Mouse (Mus musculus) liver, embryonic 16.5 days (tissue): ENCODE measurements around the gene Myo15. TPM values are rescaled to one million over a fixed set of nuclear protein-coding genes. Genes with fewer than 3 reads are reported as not detected.

Experiments
- ATAC-seq: fragments of 200-750 bp; cut with Nextera tagmentation; 2 replicates; pipeline ENCODE4 v1.8.0; 2017; ENCODE audit warnings: low read depth, mild to moderate bottlenecking, moderate number of reproducible peaks, moderate library complexity
- H3K27ac ChIP-seq: fragments of 300-500 bp; sonication (generic); 2 replicates; pipeline ENCODE4 v1.5.1; 2014; ENCODE audit warnings: mild to moderate bottlenecking, low read length
- H3K27me3 ChIP-seq: fragments of 300-500 bp; sonication (generic); 2 replicates; pipeline ENCODE4 v1.6.1; 2014; ENCODE audit warnings: low read depth, low read length, mixed read lengths; ENCODE audit not compliant: control insufficient read depth, insufficient read depth
- H3K36me3 ChIP-seq: fragments of 300-500 bp; sonication (generic); 2 replicates; pipeline ENCODE4 v1.6.1; 2014; ENCODE audit warnings: mild to moderate bottlenecking; ENCODE audit not compliant: control insufficient read depth, insufficient read depth
- H3K4me1 ChIP-seq: fragments of 300-500 bp; sonication (generic); 2 replicates; pipeline ENCODE4 v1.6.1; 2014; ENCODE audit warnings: low read depth, low read length, mixed read lengths; ENCODE audit not compliant: control insufficient read depth
- H3K4me2 ChIP-seq: fragments of 300-500 bp; sonication (generic); 2 replicates; pipeline ENCODE4 v1.6.1; 2014; ENCODE audit warnings: low read depth, low read length, mixed read lengths
- H3K4me3 ChIP-seq: fragments of 300-500 bp; sonication (generic); 2 replicates; pipeline ENCODE4 v1.5.1; 2014; ENCODE audit warnings: low read depth, mild to moderate bottlenecking, low read length
- H3K9ac ChIP-seq: fragments of 300-500 bp; sonication (generic); 2 replicates; pipeline ENCODE4 v1.6.1; 2014; ENCODE audit warnings: low read depth, low read length
- H3K9me3 ChIP-seq: fragments of 300-500 bp; sonication (generic); replicated peaks from 2 replicates; pipeline ENCODE4 v1.6.1; 2016; ENCODE audit warnings: low read length; ENCODE audit not compliant: control insufficient read depth
- WGBS: fragments of 180-500 bp; shearing (Covaris S2); extraction: QIAGEN DNeasy Blood & Tissue Kit; methylation state at CpG from one replicate; pipeline ENCODE4 v1.1.7; 2014; ENCODE audit not compliant: insufficient replicate concordance; 5-methylcytosine and 5-hydroxymethylcytosine counted together
- polyA plus RNA-seq: library from polyadenylated mRNA; unstranded; fragments of >200 nt; fragmentation: Nextera tagmentation; extraction: Ambion mirVana; gene quantifications from 2 replicates; pipeline ENCODE4 v1.2.1, GENCODE M21; 2015

The Myo15 gene
- polyA plus RNA-seq, 1 experiment from 2014 or later, result 0.11 TPM

GRCm38 (mm10) chr11:60512520-60512919 lies 43.4 kb downstream of the Myo15 start:
- peaks cover 7% of the 10 kb centered on the region; the same call in 1 of the 2 replicates for H3K27me3 ChIP-seq
- 57% methylated on average over 2 of the region's 2 CpGs for WGBS
- no peak for ATAC-seq
- H3K4me1 ChIP-seq, result peaks cover 22% of the 10 kb centered on the region
- H3K4me3 ChIP-seq, result no peak overlapping the region
- H3K27ac ChIP-seq, result no peak overlapping the region
- H3K4me2 ChIP-seq, result no peak overlapping the region
- H3K36me3 ChIP-seq, result no peaks in the 10 kb centered on the region
- H3K9me3 ChIP-seq, result no peaks in the 10 kb centered on the region
- no peak overlapping the region for H3K9ac ChIP-seq

DNA sequence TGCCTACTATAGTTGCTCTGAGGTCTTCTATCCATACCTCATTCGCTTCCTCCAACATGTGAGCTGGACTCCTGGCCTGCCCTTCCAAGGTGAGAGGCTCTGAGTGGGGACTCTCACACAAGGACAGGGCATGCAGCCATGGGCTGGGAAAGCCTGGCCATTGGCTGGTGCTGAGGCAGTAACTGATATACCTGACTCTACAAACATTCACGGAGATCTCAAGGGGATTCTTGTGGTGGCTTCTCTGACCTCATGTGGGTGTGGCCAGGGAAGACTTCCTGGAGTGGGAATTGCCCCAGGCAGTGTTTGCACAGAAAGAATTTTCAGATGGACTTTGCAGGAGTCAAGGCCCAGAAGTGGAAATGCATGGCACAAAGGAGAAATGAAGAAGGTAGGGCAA lies 45.8 kb downstream of the Myo15 start:
- ATAC-seq, result no peak
- Histone ChIP-seq H3K9me3 (no peaks in the 10 kb centered on the region), H3K4me3 (no peak overlapping the region), H3K27me3 (peaks cover 4% of the 10 kb centered on the region; the same call in 1 of the 2 replicates), H3K4me2 (no peak overlapping the region), H3K9ac (no peak overlapping the region), H3K36me3 (no peaks in the 10 kb centered on the region), H3K4me1 (peaks cover 3% of the 10 kb centered on the region), H3K27ac (no peak overlapping the region)
- WGBS, result 47% methylated on average over 2 of the region's 2 CpGs

GRCm38 (mm10) chr11:60518305-60518704 lies 49.2 kb downstream of the Myo15 start:
- no peak overlapping the region for H3K4me3 ChIP-seq
- H3K4me1 ChIP-seq, result no peaks in the 10 kb centered on the region
- 61% methylated on average over 4 of the region's 4 CpGs for WGBS
- H3K9ac ChIP-seq, result no peak overlapping the region
- no peak for ATAC-seq
- H3K9me3 ChIP-seq, result no peaks in the 10 kb centered on the region
- H3K27me3 ChIP-seq, result no peaks in the 10 kb centered on the region
- H3K4me2 ChIP-seq, result no peak overlapping the region
- no peaks in the 10 kb centered on the region for H3K36me3 ChIP-seq
- H3K27ac ChIP-seq, result no peak overlapping the region

GRCm38 (mm10) chr11:60522027-60522426 lies 52.9 kb downstream of the Myo15 start:
- Histone ChIP-seq H3K4me1 (no peaks in the 10 kb centered on the region), H3K9me3 (no peaks in the 10 kb centered on the region), H3K9ac (no peak overlapping the region), H3K27ac (no peak overlapping the region), H3K36me3 (no peaks in the 10 kb centered on the region), H3K27me3 (no peaks in the 10 kb centered on the region), H3K4me2 (no peak overlapping the region), H3K4me3 (no peak overlapping the region)
- WGBS, result 60% methylated on average over 5 of the region's 5 CpGs
- ATAC-seq, result no peak

DNA sequence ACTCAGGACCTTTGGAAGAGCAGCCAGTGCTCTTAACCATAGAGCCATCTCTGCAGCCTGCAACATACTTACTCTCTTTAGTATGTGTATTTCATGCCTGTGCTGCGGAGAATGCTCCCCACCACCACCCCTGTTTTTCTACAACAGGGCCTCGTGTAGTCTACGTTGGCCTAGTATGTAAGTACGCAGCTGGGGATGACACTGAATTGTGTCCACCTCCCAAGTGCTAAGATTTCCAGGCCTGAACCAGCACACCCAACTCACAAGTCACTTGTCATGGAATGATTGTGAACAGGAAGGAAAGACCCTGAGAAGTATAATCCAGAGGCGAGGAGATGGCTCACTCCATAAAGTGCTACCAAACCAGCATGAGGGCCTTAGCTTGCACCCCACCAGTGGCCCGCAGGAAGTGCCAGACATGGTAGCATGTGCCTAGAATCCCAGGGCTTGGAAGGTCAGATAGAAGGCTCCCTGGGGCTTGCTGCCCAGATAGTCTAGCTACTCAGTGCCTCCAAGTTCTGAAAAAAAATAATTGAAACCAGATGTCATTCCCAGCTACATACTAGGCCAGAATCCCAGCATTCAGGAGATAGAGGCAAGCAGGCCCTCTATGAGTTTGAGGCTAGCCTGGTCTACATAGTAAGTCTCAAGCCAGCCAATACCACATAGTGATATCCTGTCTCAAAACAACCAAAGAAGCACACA lies 53.7 kb downstream of the Myo15 start:
- Histone ChIP-seq H3K27ac (no peak overlapping the region), H3K27me3 (no peaks in the 10 kb centered on the region), H3K36me3 (no peaks in the 10 kb centered on the region), H3K4me1 (no peaks in the 10 kb centered on the region), H3K9me3 (no peaks in the 10 kb centered on the region), H3K4me2 (no peak overlapping the region), H3K4me3 (no peak overlapping the region), H3K9ac (no peak overlapping the region)
- no peak for ATAC-seq
- 76% methylated on average over 6 of the region's 6 CpGs for WGBS

DNA sequence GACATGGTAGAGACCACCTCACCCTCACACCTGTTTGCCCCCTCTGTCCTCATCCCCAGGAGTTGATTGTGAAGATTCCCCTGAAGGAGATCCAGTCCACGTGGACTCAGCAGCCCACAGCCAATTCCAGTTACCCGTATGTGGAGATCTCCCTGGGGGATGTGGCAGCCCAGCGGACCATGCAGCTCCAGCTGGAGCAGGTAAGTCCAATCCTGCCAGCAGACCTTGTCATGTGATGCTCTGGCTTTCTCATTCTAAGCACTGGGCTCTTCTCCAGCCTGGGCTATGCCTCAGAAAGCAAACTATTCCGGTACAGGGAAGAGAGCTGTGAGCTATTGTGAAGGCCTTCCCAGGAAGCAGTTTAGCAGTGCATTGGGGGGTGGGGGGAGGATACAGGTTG lies 57.3 kb downstream of the Myo15 start:
- H3K27me3 ChIP-seq, result no peaks in the 10 kb centered on the region
- 59% methylated on average over 4 of the region's 4 CpGs for WGBS
- H3K9ac ChIP-seq, result no peak overlapping the region
- ATAC-seq, result no peak
- no peak overlapping the region for H3K4me2 ChIP-seq
- H3K4me3 ChIP-seq, result no peak overlapping the region
- H3K9me3 ChIP-seq, result no peaks in the 10 kb centered on the region
- no peaks in the 10 kb centered on the region for H3K4me1 ChIP-seq
- H3K27ac ChIP-seq, result no peak overlapping the region
- no peaks in the 10 kb centered on the region for H3K36me3 ChIP-seq

- H3K4me1 ChIP-seq, result peaks cover 19% of the 10 kb centered on the region
- no peaks in the 10 kb centered on the region for H3K27me3 ChIP-seq
- 80% methylated on average over 2 of the region's 2 CpGs for WGBS
- no peak for ATAC-seq
- no peaks in the 10 kb centered on the region for H3K9me3 ChIP-seq
- H3K27ac ChIP-seq, result no peak overlapping the region
- no peak overlapping the region for H3K4me3 ChIP-seq
- H3K9ac ChIP-seq, result no peak overlapping the region
- no peak overlapping the region for H3K4me2 ChIP-seq
- no peaks in the 10 kb centered on the region for H3K36me3 ChIP-seq
Measured at GRCm38 (mm10) chr11:60535676-60536075, 66.5 kb downstream of the Myo15 start.

DNA sequence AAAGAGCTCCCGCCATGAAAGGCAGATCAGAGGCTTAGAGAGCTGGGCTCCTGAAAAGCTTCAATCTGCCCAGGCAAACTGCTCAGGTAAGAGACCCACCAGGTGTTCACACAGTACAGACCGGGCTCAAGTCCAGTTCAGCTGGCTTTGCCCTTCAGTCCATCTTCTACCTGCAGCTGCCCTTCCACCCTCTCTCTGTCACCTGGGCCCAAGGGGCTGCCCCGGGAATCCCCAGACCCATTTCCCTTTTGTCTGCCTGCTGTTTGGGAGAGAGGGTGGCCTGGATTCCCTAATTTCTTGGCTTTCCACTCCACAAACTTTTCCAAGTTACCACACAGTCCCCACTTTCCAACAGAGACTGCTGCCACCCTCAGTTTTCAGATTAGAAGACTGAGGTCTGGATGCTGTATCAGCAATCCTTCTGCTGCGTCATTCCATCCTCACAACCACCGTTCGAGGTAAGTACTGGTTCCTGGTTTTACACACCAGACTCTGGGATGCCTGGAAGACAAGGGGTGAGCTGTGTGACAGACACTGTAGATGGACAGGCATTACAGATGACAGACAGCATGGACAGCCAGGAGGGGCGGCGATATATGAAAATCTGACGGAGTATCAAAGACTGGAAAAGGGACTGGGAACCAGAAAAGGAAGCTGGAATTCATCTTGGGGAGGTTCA lies 67.2 kb downstream of the Myo15 start, which contains the start of gene Alkbh5:
TSS of gene Alkbh5 (plus strand) at position 202 of the 679 bp plus-strand sequence.
- ATAC-seq, result no peak
- Histone ChIP-seq H3K4me3 (peak within 1 kb of the TSS; percentile 96), H3K36me3 (no peaks in the 10 kb centered on the region), H3K27me3 (no peaks in the 10 kb centered on the region), H3K9me3 (no peaks in the 10 kb centered on the region), H3K9ac (peak within 1 kb of the TSS; percentile 95), H3K27ac (peak within 1 kb of the TSS; percentile 99), H3K4me2 (peak within 1 kb of the TSS; percentile 96), H3K4me1 (peaks cover 19% of the 10 kb centered on the region)
- 27% methylated on average over 9 of the region's 9 CpGs for WGBS

DNA sequence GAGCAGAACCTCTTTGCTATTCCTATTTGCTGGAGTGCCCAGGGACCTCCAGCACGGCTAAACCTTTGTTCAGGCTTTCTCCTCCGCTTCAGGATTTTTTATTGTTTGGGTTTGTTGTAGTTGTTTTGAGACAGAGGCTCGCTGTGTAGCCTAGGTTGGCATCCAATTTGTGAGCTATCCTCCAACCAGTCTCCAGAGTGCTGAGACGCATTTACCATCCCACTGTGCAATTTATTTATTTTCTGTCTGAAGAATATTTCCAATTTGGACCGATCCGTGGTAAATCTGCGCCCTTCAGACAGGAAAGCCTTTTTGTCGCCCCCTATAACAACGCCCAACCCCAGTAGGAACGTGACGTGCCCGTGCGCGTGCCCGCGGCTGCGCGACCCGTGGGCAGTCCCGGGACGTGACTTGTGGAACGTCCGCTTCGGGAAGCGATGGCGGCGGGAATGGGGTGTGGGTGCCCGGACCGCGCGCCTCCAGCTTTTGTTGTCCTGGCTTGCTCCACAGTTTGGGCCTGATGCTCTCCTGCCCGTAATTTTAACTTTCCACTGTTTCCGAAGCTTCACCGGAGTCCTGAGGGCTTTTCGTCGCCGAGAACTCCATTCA lies 67.8 kb downstream of the Myo15 start:
- Histone ChIP-seq H3K4me2 (peak overlapping the region; percentile 96), H3K4me3 (peak overlapping the region; percentile 96), H3K27me3 (no peaks in the 10 kb centered on the region), H3K9me3 (no peaks in the 10 kb centered on the region), H3K9ac (peak overlapping the region; percentile 95), H3K4me1 (peaks cover 21% of the 10 kb centered on the region), H3K36me3 (peaks cover 2% of the 10 kb centered on the region; the same call in 1 of the 2 replicates), H3K27ac (peak overlapping the region; percentile 99)
- ATAC-seq, result peak; percentile 66
- WGBS, result under 1% methylated on average over 37 of the region's 37 CpGs
